Mouse (Mus musculus) bone marrow, adult 2 months (tissue): ENCODE measurements around the gene Nfia.

Experiments used
- CTCF ChIP-seq: fragments of 200-500 bp; IDR thresholded peaks from 2 replicates; pipeline ENCODE4 v1.5.1; 2011; ENCODE audit warnings: low read length, control low read depth; ENCODE audit not compliant: control insufficient read depth, insufficient read depth
- POLR2A ChIP-seq: fragments of 200-500 bp; IDR thresholded peaks from 2 replicates; pipeline ENCODE4 v1.6.1; 2011; ENCODE audit warnings: low read depth, mild to moderate bottlenecking, control low read depth, low read length, borderline replicate concordance; ENCODE audit not compliant: control insufficient read depth

DNA sequence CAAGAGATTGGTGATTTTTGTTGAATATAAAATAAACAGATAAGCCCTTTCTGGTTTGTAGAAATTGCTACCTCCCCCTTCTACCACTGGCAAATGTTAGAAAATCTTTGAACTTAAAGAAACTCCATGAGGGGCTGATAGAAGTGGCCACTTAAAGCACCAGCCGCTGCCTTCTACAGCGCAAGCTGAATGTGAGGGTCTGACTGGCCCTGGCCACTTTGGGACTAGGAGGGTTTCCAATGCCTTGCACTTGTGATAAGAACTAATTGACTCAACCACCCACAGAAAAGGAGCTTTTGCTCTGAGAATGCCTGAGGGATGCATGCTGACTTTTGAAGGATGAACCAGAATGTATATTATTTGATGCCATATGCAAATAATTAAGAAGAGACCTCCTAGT lies 171.8 kb downstream of the Nfia start:
- no peak for TF ChIP-seq CTCF
- TF ChIP-seq POLR2A = no peak
